Mouse (Mus musculus) limb, embryonic 11.5 days (tissue): ENCODE data around the gene Slc35a5. TPM values are rescaled to one million over a fixed set of nuclear protein-coding genes. Genes with fewer than 3 reads are reported as not detected.

ENCODE experiments used
- ATAC-seq: fragments of 200-750 bp; cut with Nextera tagmentation; 2 replicates; pipeline ENCODE4 v1.8.0; 2017; ENCODE audit warnings: low read depth; ENCODE audit not compliant: insufficient number of reproducible peaks, low FRiP score, low TSS enrichment
- DNase-seq: peaks from one replicate; pipeline ENCODE4 v3.0.0-alpha.2; 2015; ENCODE audit warnings: low spot score
- H3K27ac ChIP-seq: fragments of 300-500 bp; sonication (generic); replicated peaks from 2 replicates; pipeline ENCODE4 v1.5.1; 2014; ENCODE audit warnings: low read depth, mild to moderate bottlenecking, low read length
- H3K27me3 ChIP-seq: fragments of 300-500 bp; sonication (generic); 2 replicates; pipeline ENCODE4 v1.6.1; 2014; ENCODE audit warnings: mild to moderate bottlenecking, low read length, mixed read lengths; ENCODE audit not compliant: control insufficient read depth, insufficient read depth
- H3K36me3 ChIP-seq: fragments of 300-500 bp; sonication (generic); 2 replicates; pipeline ENCODE4 v1.6.1; 2014; ENCODE audit warnings: mild to moderate bottlenecking, low read length, moderate library complexity, mixed read lengths; ENCODE audit not compliant: control insufficient read depth, insufficient read depth
- H3K4me1 ChIP-seq: fragments of 300-500 bp; sonication (generic); 2 replicates; pipeline ENCODE4 v1.6.1; 2014; ENCODE audit warnings: low read length, mixed read lengths; ENCODE audit not compliant: control insufficient read depth, insufficient read depth
- H3K4me2 ChIP-seq: fragments of 300-500 bp; sonication (generic); 2 replicates; pipeline ENCODE4 v1.6.1; 2014; ENCODE audit warnings: low read depth, mild to moderate bottlenecking, moderate library complexity; ENCODE audit not compliant: severe bottlenecking
- H3K4me3 ChIP-seq: fragments of 300-500 bp; sonication (generic); 2 replicates; pipeline ENCODE4 v1.5.1; 2014; ENCODE audit warnings: low read depth, low read length
- H3K9ac ChIP-seq: fragments of 300-500 bp; sonication (generic); 2 replicates; pipeline ENCODE4 v1.6.1; 2014; ENCODE audit warnings: mild to moderate bottlenecking, low read length
- H3K9me3 ChIP-seq: fragments of 300-500 bp; sonication (generic); 2 replicates; pipeline ENCODE4 v1.6.1; 2016; ENCODE audit warnings: low read length; ENCODE audit not compliant: control insufficient read depth
- WGBS: fragments of 180-500 bp; shearing (Covaris S2); extraction: QIAGEN DNeasy Blood & Tissue Kit; methylation state at CpG from one replicate; pipeline ENCODE4 v1.1.7; 2014; 5-methylcytosine and 5-hydroxymethylcytosine counted together
- polyA plus RNA-seq: library from polyadenylated mRNA; unstranded; fragments of >200 nt; fragmentation: Nextera tagmentation; extraction: Ambion mirVana; gene quantifications from 2 replicates; pipeline ENCODE4 v1.2.1, GENCODE M21; 2014

The Slc35a5 gene
- polyA plus RNA-seq, 1 experiment from 2014 or later: 11.1 TPM

GRCm38 (mm10) chr16:45124230-45125203 lies 34.0 kb downstream of the Slc35a5 start:
- 49% methylated on average over 9 of the region's 9 CpGs for WGBS
- ATAC-seq: no peak
- no peaks in the 10 kb centered on the region for H3K36me3 ChIP-seq
- no peak overlapping the region for H3K9ac ChIP-seq
- H3K9me3 ChIP-seq: no peaks in the 10 kb centered on the region
- DNase-seq: no peak
- no peaks in the 10 kb centered on the region for H3K27me3 ChIP-seq
- H3K27ac ChIP-seq: no peak overlapping the region
- H3K4me1 ChIP-seq: no peaks in the 10 kb centered on the region
- no peak overlapping the region for H3K4me3 ChIP-seq
- no peak overlapping the region for H3K4me2 ChIP-seq

- H3K4me1 ChIP-seq: no peaks in the 10 kb centered on the region
- no peak overlapping the region for H3K9ac ChIP-seq
- H3K9me3 ChIP-seq: no peaks in the 10 kb centered on the region
- 75% methylated on average over 5 of the region's 5 CpGs for WGBS
- ATAC-seq: no peak
- no peak overlapping the region for H3K4me3 ChIP-seq
- H3K36me3 ChIP-seq: no peaks in the 10 kb centered on the region
- DNase-seq: no peak
- H3K4me2 ChIP-seq: no peak overlapping the region
- no peak overlapping the region for H3K27ac ChIP-seq
- H3K27me3 ChIP-seq: no peaks in the 10 kb centered on the region
Observed at GRCm38 (mm10) chr16:45122571-45122970, 35.9 kb downstream of the Slc35a5 start.

GRCm38 (mm10) chr16:45120844-45121425 lies 37.6 kb downstream of the Slc35a5 start:
- no peak for DNase-seq
- WGBS: 40% methylated on average over 5 of the region's 5 CpGs
- H3K27ac ChIP-seq: no peak overlapping the region

GRCm38 (mm10) chr16:45118760-45119159 lies 39.7 kb downstream of the Slc35a5 start:
- no peaks in the 10 kb centered on the region; the same call in 1 of the 2 replicates for H3K36me3 ChIP-seq
- WGBS: 75% methylated on average over 3 of the region's 3 CpGs
- no peak overlapping the region for H3K27ac ChIP-seq
- no peaks in the 10 kb centered on the region for H3K27me3 ChIP-seq
- H3K9ac ChIP-seq: no peak overlapping the region
- H3K4me2 ChIP-seq: no peak overlapping the region
- no peak overlapping the region for H3K4me3 ChIP-seq
- H3K9me3 ChIP-seq: no peaks in the 10 kb centered on the region
- ATAC-seq: no peak
- H3K4me1 ChIP-seq: no peaks in the 10 kb centered on the region
- DNase-seq: no peak

More at GRCm38 (mm10) chr16:45120844-45121425, 37.6 kb downstream of the Slc35a5 start:
- H3K9ac ChIP-seq: no peak overlapping the region
- no peaks in the 10 kb centered on the region for H3K4me1 ChIP-seq
- ATAC-seq: no peak
- no peak overlapping the region for H3K4me2 ChIP-seq
- no peaks in the 10 kb centered on the region for H3K27me3 ChIP-seq
- H3K9me3 ChIP-seq: no peaks in the 10 kb centered on the region
- no peak overlapping the region for H3K4me3 ChIP-seq
- H3K36me3 ChIP-seq: no peaks in the 10 kb centered on the region; the same call in 1 of the 2 replicates

- no peaks in the 10 kb centered on the region for H3K27me3 ChIP-seq
- no peak for DNase-seq
- no peak overlapping the region for H3K4me3 ChIP-seq
- no peaks in the 10 kb centered on the region for H3K9me3 ChIP-seq
- no peak overlapping the region for H3K4me2 ChIP-seq
- H3K27ac ChIP-seq: no peak overlapping the region
- 92% methylated on average over 3 of the region's 3 CpGs for WGBS
- H3K9ac ChIP-seq: no peak overlapping the region
- no peaks in the 10 kb centered on the region for H3K4me1 ChIP-seq
- no peak for ATAC-seq
- H3K36me3 ChIP-seq: no peaks in the 10 kb centered on the region; the same call in 1 of the 2 replicates
Observed at GRCm38 (mm10) chr16:45117200-45117599, 41.3 kb downstream of the Slc35a5 start.

- DNase-seq (no peak), ATAC-seq (0 out of 2 replicates have a peak, but pooled peaks have one; percentile 60)
- H3K9me3 ChIP-seq: no peaks in the 10 kb centered on the region
- no peak overlapping the region for H3K4me3 ChIP-seq
- H3K27ac ChIP-seq: no peak overlapping the region
- no peak overlapping the region for H3K4me2 ChIP-seq
- no peaks in the 10 kb centered on the region for H3K36me3 ChIP-seq
- WGBS: 53% methylated on average over 4 of the region's 4 CpGs
- H3K27me3 ChIP-seq: no peaks in the 10 kb centered on the region
- H3K4me1 ChIP-seq: no peaks in the 10 kb centered on the region
- no peak overlapping the region for H3K9ac ChIP-seq
Observed at GRCm38 (mm10) chr16:45110498-45110897, 48.0 kb downstream of the Slc35a5 start.

GRCm38 (mm10) chr16:45108203-45108878 lies 50.2 kb downstream of the Slc35a5 start:
- H3K9me3 ChIP-seq: no peaks in the 10 kb centered on the region
- DNase-seq: no peak
- H3K4me3 ChIP-seq: no peak overlapping the region
- H3K9ac ChIP-seq: no peak overlapping the region
- no peak overlapping the region for H3K27ac ChIP-seq
- no peak overlapping the region for H3K4me2 ChIP-seq
- no peak for ATAC-seq
- H3K36me3 ChIP-seq: no peaks in the 10 kb centered on the region
- H3K27me3 ChIP-seq: no peaks in the 10 kb centered on the region
- WGBS: 80% methylated on average over 5 of the region's 5 CpGs
- H3K4me1 ChIP-seq: no peaks in the 10 kb centered on the region

- no peaks in the 10 kb centered on the region for H3K27me3 ChIP-seq
- ATAC-seq (no peak), DNase-seq (no peak)
- H3K27ac ChIP-seq: no peak overlapping the region
- WGBS: 62% methylated on average over 3 of the region's 3 CpGs
- no peaks in the 10 kb centered on the region for H3K36me3 ChIP-seq
- H3K4me2 ChIP-seq: no peak overlapping the region
- no peak overlapping the region for H3K9ac ChIP-seq
- H3K4me1 ChIP-seq: no peaks in the 10 kb centered on the region
- H3K4me3 ChIP-seq: no peak overlapping the region
- H3K9me3 ChIP-seq: no peaks in the 10 kb centered on the region
Observed at GRCm38 (mm10) chr16:45104993-45105392, 53.5 kb downstream of the Slc35a5 start.
